Mouse (Mus musculus) central nervous system, embryonic 18 days (tissue): ENCODE measurements around the gene Clp1. TPM values are rescaled to one million over a fixed set of nuclear protein-coding genes. Genes with fewer than 3 reads are reported as not detected.

Source experiments
- polyA plus RNA-seq: library from polyadenylated mRNA; depleted of rRNA; stranded (reverse); fragments of >200 nt; gene quantifications from 2 replicates; pipeline ENCODE4 v1.2.3, GENCODE M21; 2012; rRNA removed

Gene Clp1
- 14.1 and 14.7 TPM in 2 replicates for polyA plus RNA-seq

DNA sequence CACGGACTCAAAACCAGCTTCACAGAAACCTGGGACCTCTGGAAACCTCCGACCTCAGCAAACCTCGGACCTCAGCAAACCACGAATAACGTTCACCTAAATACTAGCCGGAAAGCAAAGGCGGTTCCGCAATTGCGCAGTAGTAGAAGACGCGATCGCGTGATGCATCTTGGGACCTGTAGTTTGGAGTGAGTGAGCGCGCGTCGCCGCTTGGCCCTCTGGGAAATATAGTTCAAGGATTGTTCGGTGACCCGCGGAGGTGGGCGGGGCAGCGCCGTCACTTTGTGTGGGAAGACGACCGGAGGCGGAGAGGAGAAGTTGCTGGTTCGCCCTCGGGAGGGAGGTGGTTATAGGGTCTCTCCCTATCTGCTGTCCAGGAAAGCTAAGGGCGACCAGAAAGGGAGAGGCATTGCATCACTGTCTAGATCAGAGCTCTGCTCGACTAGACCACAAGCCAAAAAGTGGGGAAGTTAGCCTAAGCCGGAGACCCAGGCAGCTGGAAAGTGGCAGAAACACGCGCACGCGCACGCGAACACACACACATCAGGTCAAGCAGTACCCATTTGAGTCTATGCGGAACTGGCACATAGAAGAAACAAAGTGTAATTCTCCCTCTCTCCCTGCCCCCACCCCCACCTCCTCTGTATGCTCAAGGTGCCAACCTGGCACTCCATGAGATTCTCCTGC, at the start of gene Clp1:
TSS of gene Clp1 (minus strand) at position 179 of the 687 bp plus-strand sequence.

GRCm38 (mm10) chr2:84775241-84775640, 48.1 kb upstream of the Clp1 start, which contains the start of gene Serping1:
Gene Serping1 (minus strand): TSS chr2:84775444.

DNA sequence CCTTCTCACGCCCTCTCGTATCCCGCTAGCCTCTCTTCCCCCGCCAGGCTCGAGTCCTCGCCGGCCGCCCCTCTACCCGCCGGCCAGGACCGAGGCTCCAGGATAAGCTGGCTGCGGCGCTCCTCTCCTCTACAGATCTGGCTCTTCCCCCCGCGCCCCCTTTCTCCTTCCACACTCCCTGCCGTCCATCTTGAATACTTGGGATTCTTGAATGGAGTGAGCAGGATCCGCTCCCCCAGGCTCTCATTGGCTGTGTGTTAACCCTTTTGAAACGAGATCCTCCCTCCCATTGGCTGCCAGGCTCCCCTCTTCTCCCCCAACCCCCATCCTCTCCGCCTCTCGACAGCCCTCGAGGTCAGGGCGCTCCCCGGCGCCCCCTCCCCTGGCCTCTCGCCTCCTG, 16.4 kb upstream of the Clp1 start, which contains the start of gene Gm19426:
TSS of gene Gm19426 (minus strand) at position 95 of the 400 bp plus-strand sequence.

DNA sequence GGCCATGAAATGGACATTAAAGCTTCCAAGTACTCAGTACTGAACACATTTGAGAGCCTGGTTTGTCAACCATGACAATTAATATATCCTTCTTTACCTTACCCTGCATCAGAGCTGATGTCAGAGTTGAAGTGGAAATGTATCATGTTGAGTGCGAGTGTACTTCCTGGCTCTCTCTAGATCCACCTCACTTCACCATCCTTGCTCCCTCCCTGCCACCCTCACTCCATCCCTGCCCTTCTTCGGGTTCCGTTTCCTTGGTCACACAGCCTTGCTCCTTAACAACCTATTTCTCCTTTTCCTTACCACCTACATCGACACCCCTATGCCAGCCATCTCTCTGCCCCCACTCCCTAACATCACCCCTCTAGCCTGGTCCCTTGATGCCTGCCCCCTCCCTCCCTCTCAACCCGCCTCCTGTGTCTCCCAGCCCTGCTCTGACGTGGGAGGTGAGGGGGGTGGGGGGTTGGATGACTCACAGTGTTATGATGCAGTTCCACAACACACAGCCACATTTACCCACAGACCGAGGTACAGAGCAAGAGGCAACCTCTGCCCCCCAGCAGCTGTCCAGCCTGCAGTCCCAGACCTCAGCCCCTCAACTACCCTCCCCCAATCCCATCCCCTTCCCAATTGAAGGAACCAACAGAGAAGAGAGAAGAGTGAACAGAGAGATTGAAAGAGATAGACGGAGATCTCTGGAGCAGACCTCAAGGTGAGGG, 6.6 kb upstream of the Clp1 start, which contains the start of gene Ypel4:
TSS of gene Ypel4 (plus strand) at position 480 of the 722 bp plus-strand sequence.

GRCm38 (mm10) chr2:84714811-84715561, 12.2 kb downstream of the Clp1 start, which contains the start of gene Zdhhc5:
Gene Zdhhc5 (minus strand): TSS chr2:84715180.

GRCm38 (mm10) chr2:84679016-84679415, 48.1 kb downstream of the Clp1 start, which contains the start of gene Tmx2:
Gene Tmx2 (minus strand): TSS chr2:84679140.

DNA sequence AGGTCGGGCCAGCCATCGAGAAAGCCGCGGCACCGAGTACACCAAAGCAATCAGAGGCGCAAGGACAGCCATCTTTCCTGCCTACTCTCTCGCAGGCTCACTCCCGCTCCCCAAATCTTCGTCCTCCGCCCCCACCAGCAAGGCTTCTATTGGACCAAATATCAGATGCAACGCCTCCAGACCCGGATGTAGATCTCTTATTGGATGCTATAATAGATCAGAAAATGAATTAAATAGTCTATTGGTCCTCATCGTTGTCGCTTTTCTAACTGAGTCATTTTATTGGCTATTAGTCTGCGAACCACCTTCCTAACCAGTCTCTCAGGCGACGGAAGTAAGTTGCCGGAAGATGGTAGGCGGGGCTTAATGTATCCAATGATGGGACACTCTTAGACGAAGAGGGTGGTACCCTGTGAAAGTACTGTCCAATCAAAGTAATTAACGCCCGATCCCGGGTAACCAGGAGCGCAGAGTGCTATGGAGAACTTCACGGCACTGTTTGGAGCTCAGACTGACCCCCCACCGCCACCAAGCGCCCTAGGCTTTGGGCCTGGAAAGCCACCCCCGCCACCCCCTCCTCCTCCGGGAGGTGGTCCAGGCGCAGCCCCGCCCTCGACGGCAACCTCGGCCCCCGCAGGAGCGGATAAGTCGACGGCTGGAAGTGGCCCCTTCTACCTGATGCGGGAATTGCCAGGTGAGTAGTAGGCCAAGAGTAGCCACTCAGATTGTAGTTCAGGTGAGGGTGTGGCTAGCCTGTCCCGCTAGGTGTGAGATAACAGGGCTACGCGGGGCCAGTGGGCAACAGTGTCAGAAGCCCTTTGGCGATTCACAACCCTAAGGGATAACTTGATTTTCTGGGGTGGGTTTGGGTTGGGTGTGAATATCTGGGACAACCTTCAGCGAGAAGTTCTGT, 48.9 kb downstream of the Clp1 start, which contains the start of the genes Gm28635 and Med19:
TSS of gene Gm28635 (minus strand) at position 74 of the 913 bp plus-strand sequence.
TSS of gene Med19 (plus strand) at position 435 of the 913 bp plus-strand sequence.

Other genes starting within 250 kb of the Clp1 start
- gene Ctnnd1, start 76.6 kb downstream of the Clp1 start, polyA plus RNA-seq, result 67.7 and 68.7 TPM in 2 replicates
- not detected in 2 replicates for gene Btbd18, start 68.3 kb downstream of the Clp1 start, polyA plus RNA-seq
- gene Selenoh, start 56.6 kb downstream of the Clp1 start, polyA plus RNA-seq, result 167 and 173 TPM in 2 replicates
- not detected in 2 replicates for gene Gm28635, start 49.3 kb downstream of the Clp1 start, polyA plus RNA-seq
- 34.8 and 35.5 TPM in 2 replicates for gene Med19, start 48.9 kb downstream of the Clp1 start, polyA plus RNA-seq
- 199 and 202 TPM in 2 replicates for gene Tmx2, start 48.2 kb downstream of the Clp1 start, polyA plus RNA-seq
- 27.7 and 27.9 TPM in 2 replicates for gene Zdhhc5, start 12.2 kb downstream of the Clp1 start, polyA plus RNA-seq
- gene Ypel4, start 6.7 kb upstream of the Clp1 start, polyA plus RNA-seq, result 45.5 and 46.4 TPM in 2 replicates
- 4.9 and 6.1 TPM in 2 replicates for gene Gm19426, start 16.3 kb upstream of the Clp1 start, polyA plus RNA-seq
- gene Serping1, start 48.1 kb upstream of the Clp1 start, polyA plus RNA-seq, result 14.7 and 19.9 TPM in 2 replicates
- gene Ube2l6, start 71.5 kb upstream of the Clp1 start, polyA plus RNA-seq, result 11.0 and 12.9 TPM in 2 replicates
- gene Smtnl1, start 95.3 kb upstream of the Clp1 start, polyA plus RNA-seq, result 1.5 TPM in 1 of 2 replicates, not detected in the other
- 108 and 122 TPM in 2 replicates for gene Timm10, start 99.6 kb upstream of the Clp1 start, polyA plus RNA-seq
- 1.5 and 1.6 TPM in 2 replicates for gene Slc43a1, start 111.5 kb upstream of the Clp1 start, polyA plus RNA-seq
- 24.1 and 28.7 TPM in 2 replicates for gene Rtn4rl2, start 159.4 kb upstream of the Clp1 start, polyA plus RNA-seq
- 8.2 and 11.9 TPM in 2 replicates for gene Slc43a3, start 209.2 kb upstream of the Clp1 start, polyA plus RNA-seq